Mouse (Mus musculus) myocyte (in vitro differentiated cells): ENCODE data around the gene Atp4b.

Experiments
- E2F4 ChIP-seq: IDR thresholded peaks from one replicate; pipeline ENCODE4 v1.6.1; 2011; ENCODE audit warnings: mild to moderate bottlenecking, control low read depth, moderate library complexity; ENCODE audit not compliant: insufficient read depth
- MAX ChIP-seq: IDR thresholded peaks from one replicate; pipeline ENCODE4 v1.6.1; 2011; ENCODE audit warnings: low read depth, mild to moderate bottlenecking, control low read depth
- MYOG ChIP-seq, 3 experiments: IDR thresholded peaks; one replicate each; pipeline ENCODE4 v1.6.1; 2011; ENCODE audit warnings: control low read depth in 2 of 3, low read depth in 2 of 3, mild to moderate bottlenecking in 2 of 3; ENCODE audit not compliant: insufficient read length in 2 of 3, control insufficient read depth in 1 of 3, insufficient read depth in 1 of 3
- POLR2A ChIP-seq: IDR thresholded peaks from one replicate; pipeline ENCODE4 v1.6.1; 2011; ENCODE audit warnings: low read depth, mild to moderate bottlenecking, control low read depth, moderate library complexity; ENCODE audit not compliant: insufficient read length
- POLR2AphosphoS2 ChIP-seq: IDR thresholded peaks from one replicate; pipeline ENCODE4 v1.6.1; 2011; ENCODE audit warnings: low read depth, control low read depth; ENCODE audit not compliant: insufficient read length

GRCm38 (mm10) chr8:13427351-13427750 lies 30.7 kb upstream of the Atp4b start:
- no peak for TF ChIP-seq MAX
- TF ChIP-seq POLR2A = no peak
- no peak for TF ChIP-seq MYOG (IDR thresholded peaks at IDR 0.05; ENCODE audit: control insufficient read depth in 1 of 3, insufficient read depth in 1 of 3, insufficient read length in 2 of 3, low read depth in 2 of 3)
- no peak for TF ChIP-seq E2F4
- TF ChIP-seq POLR2AphosphoS2 = no peak
